Mouse (Mus musculus) megakaryocyte progenitor cell, adult 5-6 weeks (primary cell): ENCODE results near the gene Clptm1l. TPM values are rescaled to one million over a fixed set of nuclear protein-coding genes. Genes with fewer than 3 reads are reported as not detected.

Experiments used
- ATAC-seq: replicated peaks from 2 replicates; pipeline ENCODE4 v1.8.0; 2016; ENCODE audit warnings: mild to moderate bottlenecking, moderate TSS enrichment, inconsistent platforms; ENCODE audit not compliant: poor library complexity
- total RNA-seq, 2 experiments: library from RNA; stranded (forward) in 1 of 2; stranded (reverse) in 1 of 2; fragments of 157-497, 149-512 nt in 1 of 2; fragments of 200-1000 nt in 1 of 2; gene quantifications; 2 replicates each; pipeline versions ENCODE4 v1.2.3 to v1.2.4; 2015 to 2017

Clptm1l gene
- total RNA-seq, 2 experiments from 2014 or later = 92.0 to 222 TPM

- no peak for ATAC-seq
Observed at GRCm38 (mm10) chr13:73654976-73655375, 51.2 kb downstream of the Clptm1l start.

GRCm38 (mm10) chr13:73658953-73659352, 55.1 kb downstream of the Clptm1l start:
- no peak for ATAC-seq

DNA sequence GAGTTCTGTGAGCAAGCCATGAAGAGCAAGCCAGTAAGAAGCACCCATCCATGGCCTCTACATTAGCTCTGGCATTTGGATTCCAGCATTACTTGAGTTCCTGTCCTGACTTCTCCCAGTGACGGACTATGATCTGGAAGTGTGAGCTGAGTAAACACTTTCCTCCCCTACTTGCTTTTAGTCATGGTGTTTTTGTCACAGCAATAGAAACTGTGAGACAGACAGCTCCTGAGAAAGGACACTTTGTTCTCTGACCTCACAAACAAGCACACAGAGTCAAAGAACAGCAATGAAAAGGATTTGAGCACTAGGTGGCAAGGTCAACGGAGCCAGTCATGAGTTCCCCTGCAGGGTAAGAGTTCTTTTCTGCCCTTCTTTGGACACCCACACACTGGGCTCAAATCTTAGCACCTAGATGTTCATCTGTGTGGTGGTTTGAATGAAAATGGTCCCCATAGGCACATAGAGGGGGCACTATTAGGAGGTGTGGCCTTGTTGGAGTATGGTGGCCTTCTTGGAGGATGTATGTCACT, 56.4 kb downstream of the Clptm1l start:
- ATAC-seq = no peak

Other genes starting within 250 kb of the Clptm1l start
- 12.7 and 13.5 TPM in 2 replicates for gene Lpcat1, start 136.8 kb upstream of the Clptm1l start, total RNA-seq (2015)
- gene Lpcat1, start 136.8 kb upstream of the Clptm1l start, total RNA-seq (2017) = 21.6 and 26.5 TPM in 2 replicates
- not detected in 2 replicates for gene Slc6a3, start 67.3 kb upstream of the Clptm1l start, total RNA-seq (2015)
- not detected in 2 replicates for gene Slc6a3, start 67.3 kb upstream of the Clptm1l start, total RNA-seq (2017)
- 0.10 and 1.6 TPM in 2 replicates for gene Tert, start 22.9 kb downstream of the Clptm1l start, total RNA-seq (2015)
- gene Tert, start 22.9 kb downstream of the Clptm1l start, total RNA-seq (2017) = 0.21 and 0.41 TPM in 2 replicates
- not detected in 2 replicates for gene Slc6a18, start 74.0 kb downstream of the Clptm1l start, total RNA-seq (2015)
- not detected in 2 replicates for gene Slc6a18, start 74.0 kb downstream of the Clptm1l start, total RNA-seq (2017)
- gene Slc6a19, start 100.9 kb downstream of the Clptm1l start, total RNA-seq (2015) = not detected in 2 replicates
- not detected in 2 replicates for gene Slc6a19, start 100.9 kb downstream of the Clptm1l start, total RNA-seq (2017)
- 4.3 and 7.5 TPM in 2 replicates for gene Slc12a7, start 129.1 kb downstream of the Clptm1l start, total RNA-seq (2015)
- 3.4 and 3.6 TPM in 2 replicates for gene Slc12a7, start 129.1 kb downstream of the Clptm1l start, total RNA-seq (2017)
- gene Nkd2, start 243.6 kb downstream of the Clptm1l start, total RNA-seq (2015) = not detected in 2 replicates
- not detected in 2 replicates for gene Nkd2, start 243.6 kb downstream of the Clptm1l start, total RNA-seq (2017)